Mouse (Mus musculus) bone marrow macrophage, adult 2 months (primary cell): Measurements from ENCODE around the gene Ostn.

Experiments
- CTCF ChIP-seq: IDR thresholded peaks from 2 replicates; pipeline ENCODE4 v1.5.1; 2012; ENCODE audit warnings: low read depth, mild to moderate bottlenecking, low read length, moderate library complexity
- POLR2A ChIP-seq: IDR thresholded peaks from 2 replicates; pipeline ENCODE4 v1.6.1; 2012; ENCODE audit warnings: mild to moderate bottlenecking, low read depth, low read length, borderline replicate concordance

DNA sequence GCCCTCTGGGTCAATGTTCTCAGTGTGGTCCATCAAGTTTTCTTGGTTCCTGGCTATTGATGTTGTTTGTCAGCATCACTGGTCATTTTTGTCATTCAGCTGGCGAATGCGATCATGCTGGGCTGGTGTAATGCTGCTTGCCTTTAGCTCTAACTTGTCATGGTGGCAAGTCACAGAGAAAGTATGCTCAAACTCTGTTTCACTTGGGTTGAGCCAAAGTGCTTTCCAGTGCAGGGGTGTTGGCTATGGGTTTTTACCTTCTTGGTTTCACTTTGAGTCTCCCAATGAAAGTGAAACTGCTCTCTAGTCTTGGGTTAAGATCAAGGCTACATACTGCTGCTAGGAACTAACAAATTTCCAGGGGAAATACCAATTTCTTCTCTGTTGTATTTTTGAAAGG is 41.9 kb downstream of the Ostn start:
- no peak for TF ChIP-seq POLR2A
- TF ChIP-seq CTCF = no peak
